Mouse (Mus musculus) forebrain, embryonic 10.5 days (tissue): ENCODE results near the gene Bdp1. TPM values are rescaled to one million over a fixed set of nuclear protein-coding genes. Genes with fewer than 3 reads are reported as not detected.

Experiments used
- DNase-seq: peaks from one replicate; pipeline ENCODE4 v3.0.0-alpha.2; 2017; ENCODE audit warnings: low spot score; ENCODE audit errors: extremely low spot score
- H3K27ac ChIP-seq: fragments of 300-500 bp; sonication (generic); 2 replicates; pipeline ENCODE4 v1.5.1; 2016; ENCODE audit warnings: mild to moderate bottlenecking
- H3K27me3 ChIP-seq: fragments of 300-500 bp; sonication (generic); 2 replicates; pipeline ENCODE4 v1.6.1; 2016; ENCODE audit warnings: mild to moderate bottlenecking; ENCODE audit not compliant: poor library complexity, severe bottlenecking
- H3K36me3 ChIP-seq: fragments of 300-500 bp; sonication (generic); replicated peaks from 2 replicates; pipeline ENCODE4 v1.6.1; 2016; ENCODE audit warnings: mild to moderate bottlenecking, moderate library complexity
- H3K4me1 ChIP-seq: fragments of 300-500 bp; sonication (generic); 2 replicates; pipeline ENCODE4 v1.6.1; 2016
- H3K4me3 ChIP-seq: fragments of 300-500 bp; sonication (generic); 2 replicates; pipeline ENCODE4 v1.5.1; 2016; ENCODE audit warnings: mild to moderate bottlenecking, moderate library complexity
- H3K9me3 ChIP-seq: fragments of 300-500 bp; sonication (generic); 2 replicates; pipeline ENCODE4 v1.6.1; 2016; ENCODE audit warnings: mild to moderate bottlenecking, moderate library complexity
- WGBS: fragments of 180-500 bp; shearing (Covaris S2); methylation state at CpG from one replicate; pipeline ENCODE4 v1.1.7; 2016; 5-methylcytosine and 5-hydroxymethylcytosine counted together
- polyA plus RNA-seq: library from polyadenylated mRNA; unstranded; fragments of >200 nt; fragmentation: Nextera tagmentation; extraction: Ambion mirVana; gene quantifications from 2 replicates; pipeline ENCODE4 v1.2.1, GENCODE M21; 2016

Bdp1 gene
- polyA plus RNA-seq, result 26.1 and 27.3 TPM in 2 replicates

DNA sequence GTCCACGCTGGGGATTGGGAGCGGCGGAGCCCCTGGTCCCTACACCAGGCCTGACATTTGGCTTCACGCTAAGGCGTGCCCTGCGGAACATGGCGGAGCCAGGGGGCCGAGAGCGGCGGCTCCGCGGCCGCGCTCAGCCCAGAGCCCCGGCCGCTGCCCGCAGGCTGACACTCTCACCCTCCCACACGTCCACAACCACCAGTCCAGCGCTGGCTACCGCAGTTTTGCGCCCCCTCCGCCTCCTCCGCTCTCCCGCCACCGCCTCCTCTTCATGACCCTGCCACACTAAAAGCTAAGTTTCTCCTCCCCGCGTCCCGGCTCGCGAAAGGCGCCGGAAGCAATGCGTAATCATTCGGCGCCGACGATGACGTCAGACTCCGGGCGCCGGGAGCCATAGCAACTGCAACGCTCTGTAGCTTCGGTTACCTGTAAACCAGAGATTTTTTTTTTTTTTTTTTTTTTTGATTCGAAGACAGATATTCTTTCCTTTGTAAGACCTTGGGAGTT is at the start of gene Bdp1:
Bdp1 (minus strand) TSS at position 323 of the 507 bp plus-strand sequence.
- peak; percentile 92 for DNase-seq
- WGBS, result under 1% methylated on average over 43 of the region's 44 CpGs
- Histone ChIP-seq H3K27me3 (no peaks in the 10 kb centered on the region), H3K4me1 (peaks cover 37% of the 10 kb centered on the region), H3K4me3 (peak within 1 kb of the TSS; percentile 98), H3K9me3 (no peaks in the 10 kb centered on the region), H3K36me3 (peaks cover 3% of the 10 kb centered on the region), H3K27ac (peak within 1 kb of the TSS; percentile 93)

GRCm38 (mm10) chr13:100152659-100153058 is 48.8 kb upstream of the Bdp1 start:
- Histone ChIP-seq H3K9me3 (no peaks in the 10 kb centered on the region; the same call in 1 of the 2 replicates), H3K36me3 (no peaks in the 10 kb centered on the region), H3K4me3 (no peak overlapping the region), H3K27me3 (no peaks in the 10 kb centered on the region), H3K4me1 (no peaks in the 10 kb centered on the region), H3K27ac (no peak overlapping the region)
- 76% methylated on average over 1 of the region's 1 CpGs for WGBS
- no peak for DNase-seq

DNA sequence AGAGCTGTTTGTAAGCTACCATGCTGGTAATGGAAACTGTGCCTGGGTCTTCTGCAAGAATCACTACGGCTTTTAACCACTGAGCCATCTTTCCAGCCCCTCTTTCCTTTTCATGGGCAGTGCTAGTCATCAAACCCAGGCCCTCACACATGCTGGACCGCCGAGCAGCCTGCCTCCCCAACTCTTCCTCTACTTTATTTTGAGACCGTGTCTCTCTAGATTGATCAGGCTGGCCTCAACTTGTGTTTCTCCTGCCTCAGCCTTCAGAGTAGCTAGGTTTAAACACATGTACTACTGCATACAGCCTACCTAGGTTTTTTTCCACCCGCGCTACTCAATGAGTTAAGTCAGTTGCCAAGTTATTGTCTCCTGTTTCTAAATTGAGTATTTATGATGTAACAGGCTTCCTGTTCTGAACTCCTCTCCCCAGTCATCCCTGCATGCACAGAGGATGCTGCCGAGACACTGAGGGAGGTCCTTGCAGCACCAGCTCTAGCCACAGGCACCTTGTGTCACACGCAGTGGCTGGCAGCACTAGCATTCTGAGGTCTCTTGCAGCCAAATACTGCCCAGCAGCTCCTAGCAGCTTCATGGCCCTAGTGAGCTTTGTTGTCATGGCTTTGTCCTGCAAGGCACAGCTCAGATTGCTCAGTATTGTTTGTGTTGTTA is 37.9 kb upstream of the Bdp1 start:
- Histone ChIP-seq H3K9me3 (no peaks in the 10 kb centered on the region), H3K27me3 (no peaks in the 10 kb centered on the region), H3K36me3 (peaks cover 26% of the 10 kb centered on the region), H3K27ac (no peak overlapping the region), H3K4me1 (no peaks in the 10 kb centered on the region), H3K4me3 (no peak overlapping the region)
- no peak for DNase-seq
- WGBS, result 84% methylated on average over 8 of the region's 8 CpGs

DNA sequence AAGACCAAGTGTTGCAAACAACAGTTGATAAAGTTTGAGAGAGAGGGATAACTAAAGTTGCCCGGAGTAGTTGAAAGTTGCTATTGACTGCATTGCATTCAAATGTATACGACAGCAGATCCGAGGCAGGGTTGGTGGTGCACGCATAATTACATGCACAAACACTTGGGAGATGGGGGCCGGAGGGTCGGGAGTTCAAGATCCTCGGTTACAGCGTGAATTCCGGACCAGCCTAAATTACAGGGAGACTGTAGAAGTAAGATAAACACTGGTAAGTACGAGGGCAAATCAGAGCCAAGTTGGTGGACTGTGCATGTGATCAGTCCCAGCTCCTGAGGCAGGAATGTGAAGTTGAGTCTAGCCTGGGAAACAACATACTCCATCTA is 21.4 kb upstream of the Bdp1 start:
- 5% methylated on average over 10 of the region's 10 CpGs for WGBS
- Histone ChIP-seq H3K27me3 (no peaks in the 10 kb centered on the region), H3K9me3 (no peaks in the 10 kb centered on the region), H3K4me3 (peak overlapping the region; percentile 97), H3K36me3 (peaks cover 35% of the 10 kb centered on the region), H3K27ac (peak overlapping the region; percentile 82), H3K4me1 (peaks cover 17% of the 10 kb centered on the region)
- DNase-seq, result no peak

DNA sequence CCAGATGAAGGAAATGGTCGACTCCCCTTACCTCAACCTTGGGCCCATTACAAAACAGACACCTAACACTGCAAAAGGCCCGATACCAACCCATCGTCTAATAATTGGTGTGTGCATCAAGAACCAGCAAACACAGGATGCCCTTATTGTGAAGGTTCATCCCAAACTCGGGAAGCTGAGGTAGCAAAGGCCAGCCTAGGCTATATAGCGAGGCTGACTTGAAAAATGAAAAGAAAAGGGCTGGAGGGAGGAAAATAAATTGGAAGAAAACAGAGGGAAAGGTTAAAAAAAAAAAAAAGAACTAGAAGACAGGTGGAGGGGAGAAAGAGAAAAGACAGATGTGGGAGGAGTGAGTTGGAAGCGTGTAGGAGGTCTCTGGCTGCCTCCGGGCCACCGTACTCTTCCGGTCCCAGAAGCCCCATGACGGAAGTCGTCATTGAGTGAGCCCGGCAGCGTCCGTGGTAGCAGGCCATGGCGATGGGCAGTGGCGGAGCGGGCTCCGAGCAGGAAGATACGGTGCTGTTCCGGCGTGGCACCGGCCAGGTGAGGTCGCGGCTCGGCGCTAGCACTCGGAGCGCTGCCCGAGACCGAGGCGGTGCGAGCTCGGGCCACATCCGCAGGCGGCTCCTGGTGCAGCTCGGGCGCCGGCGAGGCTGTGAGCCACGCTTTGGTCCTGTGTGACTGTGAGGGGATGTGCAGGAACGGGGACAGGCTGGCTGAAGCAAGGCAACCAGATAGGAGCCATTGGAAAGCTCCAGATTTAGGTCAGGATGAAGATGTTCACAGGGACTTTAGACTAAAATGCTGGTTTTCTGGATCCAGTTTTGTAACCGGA is 20.8 kb upstream of the Bdp1 start, which contains the start of gene Smn1:
Smn1 (plus strand) TSS at position 430 of the 835 bp plus-strand sequence.
- Histone ChIP-seq H3K27me3 (no peaks in the 10 kb centered on the region), H3K4me3 (peak within 1 kb of the TSS; percentile 97), H3K9me3 (no peaks in the 10 kb centered on the region), H3K27ac (peak within 1 kb of the TSS; percentile 82), H3K4me1 (peaks cover 17% of the 10 kb centered on the region), H3K36me3 (peaks cover 30% of the 10 kb centered on the region)
- DNase-seq, result peak; percentile 91
- 4% methylated on average over 42 of the region's 42 CpGs for WGBS

DNA sequence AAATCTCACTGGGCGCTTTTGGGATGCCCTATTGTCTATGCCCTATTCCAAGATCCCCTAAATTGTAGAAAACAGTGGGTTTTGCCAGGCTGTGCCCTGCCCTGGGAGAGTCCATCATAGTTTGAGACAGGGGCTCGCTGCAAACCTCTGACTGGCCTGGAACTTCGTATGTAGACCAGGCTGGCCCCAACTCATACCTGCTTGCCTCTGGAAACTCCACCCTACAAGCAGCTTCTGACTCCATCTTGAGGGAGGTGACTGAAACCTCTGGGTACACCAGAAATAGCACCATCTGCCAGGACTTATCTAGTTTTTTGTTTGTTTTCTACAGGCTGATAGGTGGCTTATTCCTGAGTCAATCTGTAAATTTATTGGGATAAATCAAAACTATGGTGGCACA is 20.1 kb upstream of the Bdp1 start:
- peak overlapping the region; percentile 82 for H3K27ac ChIP-seq
- H3K36me3 ChIP-seq, result peaks cover 23% of the 10 kb centered on the region
- H3K27me3 ChIP-seq, result no peaks in the 10 kb centered on the region
- no peak for DNase-seq
- peaks cover 17% of the 10 kb centered on the region for H3K4me1 ChIP-seq
- 85% methylated on average over 3 of the region's 3 CpGs for WGBS
- H3K9me3 ChIP-seq, result no peaks in the 10 kb centered on the region
- H3K4me3 ChIP-seq, result peak overlapping the region; percentile 97

- Histone ChIP-seq H3K36me3 (peaks cover 24% of the 10 kb centered on the region), H3K4me3 (no peak overlapping the region), H3K4me1 (peaks cover 19% of the 10 kb centered on the region), H3K27me3 (no peaks in the 10 kb centered on the region), H3K9me3 (no peaks in the 10 kb centered on the region), H3K27ac (no peak overlapping the region)
- no peak for DNase-seq
- WGBS, result 57% methylated on average over 5 of the region's 5 CpGs
These were observed 8.5 kb upstream of the Bdp1 start for GRCm38 (mm10) chr13:100112218-100112972.

DNA sequence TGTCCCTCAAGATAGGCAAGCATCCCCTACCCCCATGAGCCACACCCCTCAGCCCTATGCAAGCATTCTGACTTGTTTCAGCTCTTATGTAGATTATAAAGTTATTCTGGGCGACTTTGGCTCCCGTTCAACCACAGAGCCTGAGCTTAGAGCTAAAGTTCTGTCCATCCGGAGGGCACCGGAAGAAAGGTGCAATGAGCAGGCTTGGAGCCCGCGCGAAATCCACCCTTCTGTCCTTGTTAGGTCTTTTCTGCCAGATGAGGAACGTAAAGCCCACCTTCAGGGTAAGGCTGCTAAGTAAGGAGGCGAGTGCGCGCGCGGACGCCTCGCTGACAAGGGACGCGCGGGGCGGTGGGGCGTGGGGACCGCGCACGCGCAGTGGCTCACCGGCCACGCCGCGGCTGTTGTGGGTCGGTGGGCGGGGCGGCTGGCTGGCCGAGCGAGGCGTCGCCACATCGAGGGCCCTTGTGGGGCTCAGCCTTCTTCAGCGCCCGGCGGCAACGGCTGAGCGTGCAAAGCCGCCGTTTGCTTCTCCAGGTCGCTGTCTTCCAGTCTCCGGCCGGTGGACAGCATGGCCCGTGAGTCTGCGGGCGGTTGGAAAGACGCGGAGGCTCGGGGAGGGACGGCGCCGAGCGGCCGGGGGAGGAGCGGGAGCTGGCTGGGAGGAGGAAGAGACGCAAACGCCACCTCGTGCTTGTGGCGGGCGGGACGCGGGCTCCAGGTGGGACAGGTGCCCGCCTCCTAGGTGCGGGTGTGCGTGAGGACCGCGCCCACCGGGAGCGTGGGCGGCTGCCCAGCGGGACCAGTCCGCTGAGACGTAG is 4.0 kb upstream of the Bdp1 start, which contains the start of gene Serf1:
Serf1 (plus strand) TSS at position 361 of the 821 bp plus-strand sequence.
- peak within 1 kb of the TSS; percentile 78 for H3K4me3 ChIP-seq
- H3K4me1 ChIP-seq, result peaks cover 29% of the 10 kb centered on the region
- H3K36me3 ChIP-seq, result peaks cover 8% of the 10 kb centered on the region
- WGBS, result 1% methylated on average over 74 of the region's 76 CpGs
- no peaks in the 10 kb centered on the region for H3K27me3 ChIP-seq
- peak; percentile 81 for DNase-seq
- peak within 1 kb of the TSS; percentile 88 for H3K27ac ChIP-seq
- H3K9me3 ChIP-seq, result no peaks in the 10 kb centered on the region

DNA sequence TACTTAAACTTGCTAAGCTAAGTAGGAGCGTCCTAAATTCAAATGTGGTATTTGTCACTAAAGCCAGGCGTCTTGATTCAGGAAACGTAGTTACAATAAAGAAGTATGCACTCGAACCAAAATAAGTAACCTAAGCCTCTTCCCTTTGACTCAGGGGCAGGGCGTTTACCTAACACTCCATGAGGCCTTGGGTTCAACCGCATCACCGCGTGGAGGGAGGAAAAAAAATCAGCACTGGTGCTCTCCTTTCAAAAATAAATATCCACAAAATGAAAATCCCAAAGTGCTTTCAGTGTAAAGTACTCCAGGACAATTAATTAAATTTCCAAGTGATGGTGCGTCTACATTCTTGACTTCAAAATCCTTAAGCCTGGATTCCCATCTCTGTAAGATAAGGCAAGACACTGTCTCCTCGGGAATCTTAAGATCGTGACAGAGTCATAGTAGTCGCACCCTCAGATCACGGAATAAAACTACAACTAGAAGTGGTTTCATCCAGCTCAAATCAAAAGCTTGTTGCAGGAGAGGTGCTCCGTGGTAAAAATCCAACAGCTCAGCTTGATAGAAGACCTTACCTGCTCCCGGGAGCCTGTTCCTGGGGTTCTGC is 715 bp downstream of the Bdp1 start:
- peaks cover 31% of the 10 kb centered on the region for H3K4me1 ChIP-seq
- no peaks in the 10 kb centered on the region for H3K27me3 ChIP-seq
- 9% methylated on average over 15 of the region's 15 CpGs for WGBS
- no peak for DNase-seq
- H3K27ac ChIP-seq, result peak overlapping the region; percentile 93
- H3K4me3 ChIP-seq, result peak overlapping the region; percentile 98
- H3K36me3 ChIP-seq, result peaks cover 9% of the 10 kb centered on the region
- no peaks in the 10 kb centered on the region for H3K9me3 ChIP-seq

DNA sequence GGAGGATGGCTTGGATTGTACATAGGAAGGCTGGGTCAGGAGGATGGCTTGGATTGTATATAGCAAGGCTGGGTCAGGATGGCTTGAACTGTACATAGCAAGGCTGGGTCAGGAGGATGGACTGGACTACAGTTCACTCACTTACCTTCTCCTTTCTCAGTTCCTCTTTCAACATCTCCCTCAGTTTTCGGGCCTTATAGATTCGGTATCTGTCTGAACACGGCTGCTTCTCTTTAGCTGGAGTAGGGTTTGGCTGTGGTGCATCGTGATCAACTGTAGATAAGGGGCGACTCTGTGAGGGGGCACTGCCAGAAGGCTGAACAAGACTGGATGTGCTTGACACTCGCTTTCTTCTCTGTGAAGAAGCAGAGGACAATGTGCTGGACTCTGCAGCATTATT is 5.1 kb downstream of the Bdp1 start:
- H3K4me1 ChIP-seq, result peaks cover 17% of the 10 kb centered on the region
- no peak overlapping the region for H3K27ac ChIP-seq
- peaks cover 52% of the 10 kb centered on the region for H3K36me3 ChIP-seq
- DNase-seq, result no peak
- H3K4me3 ChIP-seq, result no peak overlapping the region
- 91% methylated on average over 6 of the region's 6 CpGs for WGBS
- H3K9me3 ChIP-seq, result no peaks in the 10 kb centered on the region
- no peaks in the 10 kb centered on the region for H3K27me3 ChIP-seq

DNA sequence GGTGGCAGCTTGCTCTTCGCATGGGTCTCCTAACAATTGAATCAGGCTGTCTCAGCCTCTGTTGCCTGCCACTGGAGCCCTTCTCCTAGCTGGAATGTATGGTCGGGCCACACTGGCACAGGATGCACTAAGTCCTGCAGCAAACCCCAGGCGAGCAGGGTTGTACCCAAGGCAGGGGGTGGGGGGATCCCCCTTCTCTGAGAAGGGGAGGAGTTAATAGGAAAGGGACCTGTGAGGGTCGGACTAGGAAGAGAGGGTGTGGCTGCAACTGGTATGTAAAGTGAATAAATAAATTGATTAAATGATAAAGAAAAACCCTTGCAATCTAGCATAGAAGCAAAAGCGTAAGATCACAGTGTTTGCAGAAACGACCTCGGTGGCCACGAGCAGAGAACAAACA is 32.4 kb downstream of the Bdp1 start:
- H3K27me3 ChIP-seq, result no peaks in the 10 kb centered on the region
- H3K4me1 ChIP-seq, result no peaks in the 10 kb centered on the region
- H3K9me3 ChIP-seq, result no peaks in the 10 kb centered on the region
- H3K4me3 ChIP-seq, result no peak overlapping the region
- no peak overlapping the region for H3K27ac ChIP-seq
- WGBS, result 90% methylated on average over 8 of the region's 8 CpGs
- H3K36me3 ChIP-seq, result peaks cover 95% of the 10 kb centered on the region
- no peak for DNase-seq
